Mouse (Mus musculus): ENCODE results near the gene Cnih3. TPM values are rescaled to one million over a fixed set of nuclear protein-coding genes. Genes with fewer than 3 reads are reported as not detected.

The Cnih3 gene
- polyA plus RNA-seq, 1 experiment = not detected

- H3K27ac ChIP-seq (ENCODE audit: insufficient read depth, low read length) = no peak overlapping the region
- WGBS = 83% methylated on average over 3 of the region's 3 CpGs
- no peaks in the 10 kb centered on the region for H3K4me1 ChIP-seq (ENCODE audit: control insufficient read depth, insufficient read depth, insufficient read length)
- H3K4me3 ChIP-seq (ENCODE audit: extremely low read depth, insufficient read depth, insufficient read length) = no peak overlapping the region
- H3K36me3 ChIP-seq (ENCODE audit: control insufficient read depth, insufficient read depth, low read length) = no peaks in the 10 kb centered on the region
- no peaks in the 10 kb centered on the region for H3K27me3 ChIP-seq (ENCODE audit: control insufficient read depth, insufficient read depth, low read length)
- DNase-seq (ENCODE audit: low read depth in 1 of 2, low spot score in 2 of 2) = no peak
- TF ChIP-seq POLR2A (IDR thresholded peaks at IDR 0.05; ENCODE audit: low read depth, low read length) (no peak), CTCF (IDR thresholded peaks at IDR 0.05; ENCODE audit: extremely low read depth, insufficient read depth, insufficient read length, insufficient replicate concordance) (no peak)
Observed at GRCm38 (mm10) chr1:181424922-181425321, 72.5 kb downstream of the Cnih3 start.

GRCm38 (mm10) chr1:181425388-181425787 lies 73.0 kb downstream of the Cnih3 start:
- TF ChIP-seq CTCF (IDR thresholded peaks at IDR 0.05; ENCODE audit: extremely low read depth, insufficient read depth, insufficient read length, insufficient replicate concordance) = no peak
- TF ChIP-seq POLR2A (IDR thresholded peaks at IDR 0.05; ENCODE audit: low read depth, low read length) = no peak
- Histone ChIP-seq H3K4me1 (ENCODE audit: control insufficient read depth, insufficient read depth, insufficient read length) (no peaks in the 10 kb centered on the region), H3K36me3 (ENCODE audit: control insufficient read depth, insufficient read depth, low read length) (no peaks in the 10 kb centered on the region), H3K27ac (ENCODE audit: insufficient read depth, low read length) (no peak overlapping the region), H3K4me3 (ENCODE audit: extremely low read depth, insufficient read depth, insufficient read length) (no peak overlapping the region), H3K27me3 (ENCODE audit: control insufficient read depth, insufficient read depth, low read length) (no peaks in the 10 kb centered on the region)
- DNase-seq (ENCODE audit: low read depth in 1 of 2, low spot score in 2 of 2) = no peak
- 84% methylated on average over 3 of the region's 3 CpGs for WGBS

- WGBS = 85% methylated on average over 5 of the region's 5 CpGs
- no peak overlapping the region for H3K4me3 ChIP-seq (ENCODE audit: extremely low read depth, insufficient read depth, insufficient read length)
- no peaks in the 10 kb centered on the region for H3K36me3 ChIP-seq (ENCODE audit: control insufficient read depth, insufficient read depth, low read length)
- TF ChIP-seq CTCF (IDR thresholded peaks at IDR 0.05; ENCODE audit: extremely low read depth, insufficient read depth, insufficient read length, insufficient replicate concordance) (no peak), POLR2A (IDR thresholded peaks at IDR 0.05; ENCODE audit: low read depth, low read length) (no peak)
- H3K27me3 ChIP-seq (ENCODE audit: control insufficient read depth, insufficient read depth, low read length) = no peaks in the 10 kb centered on the region
- DNase-seq (ENCODE audit: low read depth in 1 of 2, low spot score in 2 of 2) = no peak
- H3K4me1 ChIP-seq (ENCODE audit: control insufficient read depth, insufficient read depth, insufficient read length) = no peaks in the 10 kb centered on the region
- no peak overlapping the region for H3K27ac ChIP-seq (ENCODE audit: insufficient read depth, low read length)
Observed at GRCm38 (mm10) chr1:181426406-181426805, 74.0 kb downstream of the Cnih3 start.

- TF ChIP-seq CTCF (IDR thresholded peaks at IDR 0.05; ENCODE audit: extremely low read depth, insufficient read depth, insufficient read length, insufficient replicate concordance) (no peak), POLR2A (IDR thresholded peaks at IDR 0.05; ENCODE audit: low read depth, low read length) (no peak)
- H3K27me3 ChIP-seq (ENCODE audit: control insufficient read depth, insufficient read depth, low read length) = no peaks in the 10 kb centered on the region
- no peak for DNase-seq (ENCODE audit: low read depth in 1 of 2, low spot score in 2 of 2)
- H3K4me1 ChIP-seq (ENCODE audit: control insufficient read depth, insufficient read depth, insufficient read length) = no peaks in the 10 kb centered on the region
- H3K36me3 ChIP-seq (ENCODE audit: control insufficient read depth, insufficient read depth, low read length) = no peaks in the 10 kb centered on the region
- no peak overlapping the region for H3K4me3 ChIP-seq (ENCODE audit: extremely low read depth, insufficient read depth, insufficient read length)
- no peak overlapping the region for H3K27ac ChIP-seq (ENCODE audit: insufficient read depth, low read length)
- WGBS = 92% methylated on average over 5 of the region's 5 CpGs
Observed at GRCm38 (mm10) chr1:181433263-181433662, 80.8 kb downstream of the Cnih3 start.

- H3K27ac ChIP-seq (ENCODE audit: insufficient read depth, low read length) = no peak overlapping the region
- no peak overlapping the region for H3K4me3 ChIP-seq (ENCODE audit: extremely low read depth, insufficient read depth, insufficient read length)
- no peaks in the 10 kb centered on the region for H3K36me3 ChIP-seq (ENCODE audit: control insufficient read depth, insufficient read depth, low read length)
- no peak for DNase-seq (ENCODE audit: low read depth in 1 of 2, low spot score in 2 of 2)
- WGBS = 78% methylated on average over 5 of the region's 5 CpGs
- no peaks in the 10 kb centered on the region for H3K27me3 ChIP-seq (ENCODE audit: control insufficient read depth, insufficient read depth, low read length)
- H3K4me1 ChIP-seq (ENCODE audit: control insufficient read depth, insufficient read depth, insufficient read length) = no peaks in the 10 kb centered on the region
- no peak for TF ChIP-seq POLR2A (IDR thresholded peaks at IDR 0.05; ENCODE audit: low read depth, low read length)
- TF ChIP-seq CTCF (IDR thresholded peaks at IDR 0.05; ENCODE audit: extremely low read depth, insufficient read depth, insufficient read length, insufficient replicate concordance) = no peak
Observed at GRCm38 (mm10) chr1:181435414-181435813, 83.0 kb downstream of the Cnih3 start.

- Histone ChIP-seq H3K27ac (ENCODE audit: insufficient read depth, low read length) (no peak overlapping the region), H3K4me3 (ENCODE audit: extremely low read depth, insufficient read depth, insufficient read length) (no peak overlapping the region), H3K27me3 (ENCODE audit: control insufficient read depth, insufficient read depth, low read length) (no peaks in the 10 kb centered on the region), H3K36me3 (ENCODE audit: control insufficient read depth, insufficient read depth, low read length) (no peaks in the 10 kb centered on the region), H3K4me1 (ENCODE audit: control insufficient read depth, insufficient read depth, insufficient read length) (no peaks in the 10 kb centered on the region)
- TF ChIP-seq POLR2A (IDR thresholded peaks at IDR 0.05; ENCODE audit: low read depth, low read length) = no peak
- TF ChIP-seq CTCF (IDR thresholded peaks at IDR 0.05; ENCODE audit: extremely low read depth, insufficient read depth, insufficient read length, insufficient replicate concordance) = no peak
- 88% methylated on average over 8 of the region's 8 CpGs for WGBS
- DNase-seq (ENCODE audit: low read depth in 1 of 2, low spot score in 2 of 2) = no peak
Observed at GRCm38 (mm10) chr1:181440982-181441603, 88.7 kb downstream of the Cnih3 start.

- H3K27ac ChIP-seq (ENCODE audit: insufficient read depth, low read length) = no peak overlapping the region
- 89% methylated on average over 7 of the region's 7 CpGs for WGBS
- H3K36me3 ChIP-seq (ENCODE audit: control insufficient read depth, insufficient read depth, low read length) = no peaks in the 10 kb centered on the region
- DNase-seq (ENCODE audit: low read depth in 1 of 2, low spot score in 2 of 2) = no peak
- H3K27me3 ChIP-seq (ENCODE audit: control insufficient read depth, insufficient read depth, low read length) = no peaks in the 10 kb centered on the region
- TF ChIP-seq POLR2A (IDR thresholded peaks at IDR 0.05; ENCODE audit: low read depth, low read length) (no peak), CTCF (IDR thresholded peaks at IDR 0.05; ENCODE audit: extremely low read depth, insufficient read depth, insufficient read length, insufficient replicate concordance) (no peak)
- H3K4me3 ChIP-seq (ENCODE audit: extremely low read depth, insufficient read depth, insufficient read length) = no peak overlapping the region
- no peaks in the 10 kb centered on the region for H3K4me1 ChIP-seq (ENCODE audit: control insufficient read depth, insufficient read depth, insufficient read length)
Observed at GRCm38 (mm10) chr1:181441654-181442241, 89.3 kb downstream of the Cnih3 start.
